Mouse (Mus musculus): Measurements from ENCODE around the gene Os9.

DNA sequence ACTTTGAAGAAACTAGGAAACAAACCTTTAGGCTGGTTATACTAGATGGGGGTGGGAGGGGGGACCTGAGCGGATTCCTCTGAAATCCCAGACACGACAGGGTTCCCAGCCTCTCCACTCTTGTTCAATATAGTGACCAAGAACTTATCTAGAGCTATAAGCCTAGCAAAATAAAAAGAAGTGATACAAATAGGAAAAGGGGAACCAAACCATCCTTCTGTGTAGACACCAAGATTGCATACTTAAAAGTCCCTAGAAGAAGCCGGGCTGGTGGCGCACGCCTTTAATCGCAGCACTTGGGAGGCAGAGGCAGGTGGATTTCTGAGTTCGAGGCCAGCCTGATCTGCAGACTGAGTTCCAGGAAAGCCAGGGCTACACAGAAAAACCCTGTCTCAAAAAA is 32.4 kb upstream of the Os9 start:
- TF ChIP-seq CTCF (conservative IDR thresholded peaks at IDR 0.05; ENCODE audit: low read length) (no peak), POU5F1 (IDR thresholded peaks at IDR 0.05; ENCODE audit: borderline replicate concordance, low read length) (no peak), NANOG (IDR thresholded peaks at IDR 0.05; ENCODE audit: borderline replicate concordance, low read length) (no peak)
